Mouse (Mus musculus) neutrophil, adult 5-6 weeks (primary cell): ENCODE measurements around the gene Mfng. TPM values are rescaled to one million over a fixed set of nuclear protein-coding genes. Genes with fewer than 3 reads are reported as not detected.
A peak's percentile ranks its signal among the peaks of the same experiment; 100 is the strongest.

Experiments
- ATAC-seq: fragments of 151-379, 151-347 bp; 2 replicates; pipeline ENCODE4 v1.8.0; 2017; ENCODE audit warnings: mild to moderate bottlenecking, moderate TSS enrichment; ENCODE audit not compliant: insufficient number of reproducible peaks, poor library complexity, low FRiP score, severe bottlenecking; ENCODE audit errors: extremely low read depth
- total RNA-seq: library from RNA; stranded (forward); fragments of 200-1000 nt; gene quantifications from 2 replicates; pipeline ENCODE4 v1.2.3, GENCODE M21; 2017

Gene Mfng
- total RNA-seq, 1 experiment from 2014 or later: 36.5 TPM

- no peak for ATAC-seq
These were observed 17.2 kb upstream of the Mfng start for GRCm38 (mm10) chr15:78790451-78790850.

DNA sequence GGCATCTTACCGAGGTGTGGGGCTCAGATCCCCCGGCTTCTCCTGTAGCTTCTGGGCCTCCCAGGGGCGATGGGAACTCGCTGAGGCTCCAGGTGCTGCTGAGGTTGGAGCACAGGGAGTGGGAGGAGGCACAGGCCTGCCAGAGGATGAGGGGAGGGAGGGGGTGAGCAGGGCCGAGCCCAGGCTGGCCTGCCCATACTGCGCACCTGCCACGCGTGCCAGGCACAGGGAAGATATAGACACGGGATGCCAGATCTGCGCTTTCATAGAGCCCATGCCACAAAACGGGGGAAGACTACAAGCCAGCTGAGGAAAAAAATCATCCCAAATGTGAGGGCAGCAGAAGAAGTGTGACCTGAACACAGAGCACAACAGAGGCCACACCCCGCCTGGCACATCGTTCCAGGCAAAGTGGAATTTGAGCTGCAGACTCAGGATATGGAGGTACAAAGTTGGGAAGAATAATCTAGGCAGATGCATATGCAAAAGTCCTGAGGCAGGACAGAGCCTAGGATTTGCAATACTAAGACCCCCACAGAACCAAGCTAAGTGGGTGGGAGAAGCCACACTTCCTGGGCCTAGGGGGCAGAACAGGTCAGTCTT is 16.5 kb upstream of the Mfng start:
- ATAC-seq: no peak

DNA sequence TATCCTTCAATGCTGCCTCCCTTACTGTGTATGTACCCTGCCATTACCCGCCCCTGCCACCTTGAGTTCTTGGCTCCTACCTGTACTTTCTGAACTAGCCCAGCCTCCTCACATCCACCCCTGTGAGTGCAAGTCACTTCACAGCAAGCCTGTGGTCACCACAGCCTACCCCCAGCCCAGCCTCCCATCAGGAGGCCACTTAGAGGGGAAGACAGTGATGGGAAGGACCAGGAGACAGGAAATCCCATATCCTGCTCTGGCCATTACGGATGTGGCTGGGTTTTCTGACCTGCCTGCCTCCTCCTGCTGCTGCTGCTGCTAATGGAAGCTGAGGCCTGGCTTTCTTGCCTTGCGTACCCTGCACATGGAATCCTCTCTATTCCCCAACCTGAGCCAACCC is 14.8 kb upstream of the Mfng start:
- ATAC-seq: no peak

- no peak for ATAC-seq
These were observed 14.1 kb upstream of the Mfng start for GRCm38 (mm10) chr15:78787287-78787856.

DNA sequence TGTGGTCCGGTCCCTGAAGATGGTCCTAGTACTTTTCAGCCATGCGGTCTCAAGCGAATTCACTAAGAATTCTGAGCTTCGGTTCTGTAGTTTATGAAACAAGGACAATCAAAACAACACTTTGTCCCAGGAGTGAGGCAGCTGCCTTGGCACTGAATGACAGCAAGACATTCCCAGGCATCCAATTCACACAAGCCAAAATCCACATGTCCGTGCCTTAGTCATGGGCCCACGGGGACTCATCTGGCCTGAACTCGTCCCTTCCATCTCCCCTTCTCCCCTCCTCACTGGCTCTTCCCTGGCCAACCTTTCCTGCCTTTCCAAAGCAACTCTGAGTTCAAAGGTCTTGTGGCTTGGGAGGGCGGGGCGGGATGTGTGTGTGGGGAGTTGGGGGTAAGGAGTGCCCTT is 13.1 kb upstream of the Mfng start:
- no peak for ATAC-seq

- ATAC-seq: no peak
These were observed 12.7 kb upstream of the Mfng start for GRCm38 (mm10) chr15:78785961-78786360.

- no peak for ATAC-seq
These were observed 12.0 kb upstream of the Mfng start for GRCm38 (mm10) chr15:78785258-78785657.

GRCm38 (mm10) chr15:78784520-78784919 is 11.2 kb upstream of the Mfng start:
- ATAC-seq: no peak

GRCm38 (mm10) chr15:78782348-78783103 is 9.3 kb upstream of the Mfng start:
- ATAC-seq: no peak

- no peak for ATAC-seq
These were observed 7.6 kb upstream of the Mfng start for GRCm38 (mm10) chr15:78780908-78781307.

DNA sequence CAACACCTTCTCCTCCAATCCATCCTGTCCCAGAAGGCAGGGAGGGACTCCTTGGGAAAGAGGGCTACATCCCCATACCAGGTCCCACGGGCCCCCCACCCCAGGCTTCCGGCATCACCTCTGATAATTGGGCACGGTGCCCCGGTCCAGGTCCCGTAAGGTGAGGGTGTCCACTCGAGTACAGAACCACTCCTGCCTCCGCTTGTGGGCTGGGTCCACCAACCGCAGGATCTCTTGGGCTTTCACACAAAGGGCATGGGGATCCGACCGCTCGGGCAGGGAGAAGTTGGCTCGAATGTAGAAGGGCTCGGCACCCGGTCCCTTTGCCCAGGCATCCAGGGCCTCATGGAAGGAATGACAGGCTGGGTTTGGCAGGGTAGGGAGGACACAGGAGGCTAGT is 7.1 kb upstream of the Mfng start:
- no peak for ATAC-seq

DNA sequence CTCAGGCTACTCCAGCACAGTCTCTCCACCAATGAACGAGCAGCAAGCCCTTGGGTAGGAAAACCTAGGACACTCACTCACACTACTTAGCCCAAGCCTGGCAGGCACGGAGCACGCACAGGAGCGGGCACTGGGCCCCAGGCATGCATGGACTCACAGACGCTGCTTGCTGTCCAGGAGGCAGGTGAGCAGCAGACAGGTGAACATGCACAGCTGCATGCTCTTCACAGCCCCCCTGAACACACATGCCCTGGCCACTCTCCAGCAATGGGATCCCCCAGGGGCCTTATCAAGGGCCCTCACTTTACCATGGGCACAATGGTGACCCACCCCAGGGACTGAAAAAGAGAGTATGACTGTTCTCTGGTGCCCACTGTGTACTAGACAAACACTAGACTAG is 6.4 kb upstream of the Mfng start:
- no peak for ATAC-seq

DNA sequence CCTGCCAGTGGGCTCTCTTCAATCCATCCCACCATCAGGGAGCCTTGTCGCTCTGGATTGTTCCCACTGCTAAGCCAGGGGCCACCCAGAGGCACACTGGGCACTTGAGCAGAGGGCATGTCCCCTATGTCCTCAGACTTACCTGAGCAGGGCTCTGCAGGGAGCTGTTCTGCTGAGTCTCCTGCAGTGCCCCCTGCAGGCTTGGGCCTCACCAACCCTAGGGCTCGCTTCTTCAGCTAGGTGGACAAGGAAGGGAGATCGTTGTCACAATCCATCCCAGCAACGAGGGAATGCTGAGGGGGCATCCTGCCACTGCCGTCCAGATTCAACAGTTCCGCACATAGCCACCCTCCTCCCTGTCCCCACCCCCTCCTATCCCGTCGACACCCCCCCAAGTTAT is 6.0 kb upstream of the Mfng start:
- ATAC-seq: no peak

DNA sequence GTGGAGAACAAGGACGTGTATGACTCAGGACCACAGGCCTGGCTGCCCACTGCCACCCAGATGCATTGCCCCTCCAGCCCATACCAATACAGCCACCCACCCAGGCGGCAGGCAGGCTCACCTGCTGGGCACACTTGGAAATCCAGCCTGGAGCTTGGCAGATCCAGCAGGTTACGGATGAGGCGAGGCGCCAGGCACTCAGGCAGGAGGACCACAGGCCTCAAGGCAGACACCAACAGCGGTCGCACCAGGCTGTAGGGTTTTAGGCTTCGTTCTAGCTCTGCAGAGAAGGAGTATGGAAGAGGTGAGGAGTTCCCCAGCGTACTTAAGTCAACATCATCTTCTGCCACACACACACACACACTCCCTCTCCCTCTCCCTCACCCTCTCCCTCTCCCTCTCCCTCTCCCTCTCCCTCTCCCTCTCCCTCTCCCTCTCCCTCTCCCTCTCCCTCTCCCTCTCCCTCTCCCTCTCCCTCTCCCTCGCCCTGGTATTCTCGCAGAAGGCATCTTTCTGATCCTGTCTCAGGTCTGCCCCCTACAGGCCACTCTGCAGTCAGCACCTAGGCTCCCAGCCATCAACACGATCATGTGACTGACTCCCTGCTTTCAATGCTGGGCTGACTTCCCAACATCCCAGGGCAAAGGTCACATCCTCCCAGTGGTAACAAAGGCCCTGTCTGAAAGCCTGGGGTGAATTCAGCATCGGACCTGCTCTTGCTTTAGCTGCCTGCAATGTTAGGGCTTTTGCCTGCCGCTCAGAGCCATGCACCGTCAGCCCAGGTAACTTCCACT is 5.0 kb upstream of the Mfng start:
- peak; percentile 43; the same call in 1 of the 2 replicates for ATAC-seq

GRCm38 (mm10) chr15:78772856-78773255 is 419 bp downstream of the Mfng start:
- ATAC-seq: no peak

DNA sequence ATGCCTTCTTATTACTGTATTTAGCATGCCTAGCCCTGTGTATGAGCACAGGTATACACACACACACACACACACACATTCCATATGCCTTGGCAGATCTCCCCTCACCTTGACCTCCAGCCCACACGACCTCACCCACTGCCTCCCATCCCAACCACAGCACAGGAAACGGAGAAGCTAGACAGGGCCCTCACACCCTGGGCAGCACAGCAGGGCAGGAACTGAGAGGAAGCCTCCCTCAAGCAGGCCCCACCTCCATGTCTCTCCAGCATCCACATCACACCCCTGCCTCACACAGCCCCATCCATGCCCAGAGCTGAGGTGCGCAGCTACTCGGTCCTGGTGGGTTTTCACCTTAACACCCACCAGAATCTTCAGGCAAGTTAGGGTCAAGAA is 909 bp downstream of the Mfng start:
- ATAC-seq: peak; percentile 34

DNA sequence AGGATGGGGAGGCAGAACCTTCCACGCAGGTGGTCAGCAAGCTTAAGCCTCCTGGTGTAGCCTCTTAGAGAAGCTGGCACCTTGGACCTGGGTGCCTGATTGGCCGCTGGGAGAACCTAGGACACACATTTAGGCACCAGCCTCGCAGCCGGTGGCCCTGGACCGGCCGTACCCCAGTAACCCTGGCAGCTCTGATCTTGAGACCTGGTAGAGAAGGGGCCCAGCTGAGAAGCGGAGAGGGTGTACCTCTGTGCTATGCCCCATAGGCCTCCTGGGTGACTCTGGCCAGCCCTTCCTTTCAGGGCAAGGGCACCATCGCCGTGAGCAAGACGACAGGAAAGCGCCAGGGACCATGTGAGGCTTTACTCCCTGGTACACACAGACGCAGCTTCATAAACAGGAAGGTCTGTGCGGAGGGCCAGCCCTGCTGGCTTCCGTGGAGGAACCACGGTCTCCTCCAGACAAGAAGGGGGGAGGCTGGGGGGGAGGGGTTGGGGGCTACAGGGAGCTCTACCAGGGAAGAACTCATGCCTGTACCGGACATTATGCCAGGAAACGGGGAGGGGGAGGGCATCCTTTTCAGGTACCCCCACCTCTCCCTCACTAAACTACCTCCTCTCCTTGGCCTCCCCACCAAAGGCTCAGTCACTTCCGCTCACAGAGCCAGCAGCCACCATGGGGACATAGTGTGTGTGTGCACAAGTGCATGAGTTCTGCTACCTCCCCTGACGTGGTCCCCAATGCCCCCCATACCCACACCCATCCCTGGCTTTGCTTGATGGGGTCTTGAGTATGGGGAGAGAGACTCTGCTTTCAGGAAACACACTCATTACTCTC is 1.5 kb downstream of the Mfng start:
- ATAC-seq: peak; percentile 39

GRCm38 (mm10) chr15:78770983-78771355 is 2.3 kb downstream of the Mfng start:
- no peak for ATAC-seq
